Mouse (Mus musculus) liver, postnatal 0 days (tissue): ENCODE measurements around the gene Prickle4. TPM values are rescaled to one million over a fixed set of nuclear protein-coding genes. Genes with fewer than 3 reads are reported as not detected.

Experiments used
- ATAC-seq: fragments of 200-750 bp; cut with Nextera tagmentation; 2 replicates; pipeline ENCODE4 v1.8.0; 2017; ENCODE audit warnings: mild to moderate bottlenecking, moderate library complexity
- DNase-seq: peaks from one replicate; pipeline ENCODE4 v3.0.0-alpha.2; 2016
- H3K27ac ChIP-seq: fragments of 300-500 bp; sonication (generic); 2 replicates; pipeline ENCODE4 v1.5.1; 2014; ENCODE audit warnings: antibody characterized with exemption, moderate library complexity, mild to moderate bottlenecking, low read depth
- H3K27me3 ChIP-seq: fragments of 300-500 bp; sonication (generic); 2 replicates; pipeline ENCODE4 v1.6.1; 2014; ENCODE audit warnings: low read length, control low read depth, mixed read lengths; ENCODE audit not compliant: insufficient read depth
- H3K36me3 ChIP-seq: fragments of 300-500 bp; sonication (generic); replicated peaks from 2 replicates; pipeline ENCODE4 v1.6.1; 2014; ENCODE audit warnings: mild to moderate bottlenecking, control low read depth, low read length, moderate library complexity, mixed read lengths; ENCODE audit not compliant: insufficient read depth
- H3K4me1 ChIP-seq: fragments of 300-500 bp; sonication (generic); 2 replicates; pipeline ENCODE4 v1.6.1; 2014; ENCODE audit warnings: antibody characterized with exemption, mild to moderate bottlenecking, control low read depth; ENCODE audit not compliant: insufficient read depth
- H3K4me2 ChIP-seq: fragments of 300-500 bp; sonication (generic); 2 replicates; pipeline ENCODE4 v1.6.1; 2014; ENCODE audit warnings: low read depth, mild to moderate bottlenecking, low read length, moderate library complexity, mixed read lengths
- H3K4me3 ChIP-seq: fragments of 300-500 bp; sonication (generic); 2 replicates; pipeline ENCODE4 v1.5.1; 2014; ENCODE audit warnings: low read depth, low read length
- H3K9ac ChIP-seq: fragments of 300-500 bp; sonication (generic); replicated peaks from 2 replicates; pipeline ENCODE4 v1.6.1; 2014; ENCODE audit warnings: mild to moderate bottlenecking, moderate library complexity
- H3K9me3 ChIP-seq: fragments of 300-500 bp; sonication (generic); 2 replicates; pipeline ENCODE4 v1.6.1; 2016; ENCODE audit warnings: mild to moderate bottlenecking, control low read depth, low read length, mixed read lengths
- CTCF ChIP-seq: sonication (generic); IDR thresholded peaks from 2 replicates; pipeline ENCODE4 v1.5.1; 2016; ENCODE audit warnings: antibody characterized with exemption, low read depth
- EP300 ChIP-seq: IDR thresholded peaks from 2 replicates; pipeline ENCODE4 v1.6.1; 2016; ENCODE audit warnings: antibody characterized with exemption, low read depth, mild to moderate bottlenecking
- WGBS: fragments of 180-500 bp; shearing (Covaris S2); extraction: QIAGEN DNeasy Blood & Tissue Kit; methylation state at CpG from one replicate; pipeline ENCODE4 v1.1.7; 2014; ENCODE audit not compliant: insufficient replicate concordance; 5-methylcytosine and 5-hydroxymethylcytosine counted together
- polyA plus RNA-seq: library from polyadenylated mRNA; unstranded; fragments of >200 nt; fragmentation: Nextera tagmentation; extraction: Ambion mirVana; gene quantifications from 2 replicates; pipeline ENCODE4 v1.2.1, GENCODE M21; 2015

The Prickle4 gene
- polyA plus RNA-seq, 1 experiment from 2014 or later, result 0.25 TPM

GRCm38 (mm10) chr17:47726566-47726965 is 32.0 kb upstream of the Prickle4 start, which contains the start of gene Pgc:
Pgc (plus strand) TSS chr17:47726842.
- TF ChIP-seq CTCF, result no peak
- no peak for TF ChIP-seq EP300
- Histone ChIP-seq H3K4me1 (no peaks in the 10 kb centered on the region), H3K27me3 (no peaks in the 10 kb centered on the region), H3K36me3 (no peaks in the 10 kb centered on the region), H3K27ac (no peak within 1 kb of the TSS), H3K9me3 (no peaks in the 10 kb centered on the region), H3K4me3 (no peak within 1 kb of the TSS), H3K9ac (no peak within 1 kb of the TSS), H3K4me2 (no peak within 1 kb of the TSS)
- 73% methylated on average over 11 of the region's 11 CpGs for WGBS
- ATAC-seq, result no peak
- no peak for DNase-seq

- H3K9me3 ChIP-seq, result no peaks in the 10 kb centered on the region
- no peak overlapping the region for H3K4me3 ChIP-seq
- TF ChIP-seq EP300, result no peak
- TF ChIP-seq CTCF, result no peak
- H3K27ac ChIP-seq, result no peak overlapping the region
- H3K4me1 ChIP-seq, result no peaks in the 10 kb centered on the region
- H3K36me3 ChIP-seq, result no peaks in the 10 kb centered on the region
- ATAC-seq, result no peak
- no peak for DNase-seq
- H3K9ac ChIP-seq, result no peak overlapping the region; the same call in 1 of the 2 replicates
- 42% methylated on average over 4 of the region's 4 CpGs for WGBS
- H3K27me3 ChIP-seq, result no peaks in the 10 kb centered on the region
- no peak overlapping the region for H3K4me2 ChIP-seq
Observed at GRCm38 (mm10) chr17:47721183-47721582, 26.6 kb upstream of the Prickle4 start.

DNA sequence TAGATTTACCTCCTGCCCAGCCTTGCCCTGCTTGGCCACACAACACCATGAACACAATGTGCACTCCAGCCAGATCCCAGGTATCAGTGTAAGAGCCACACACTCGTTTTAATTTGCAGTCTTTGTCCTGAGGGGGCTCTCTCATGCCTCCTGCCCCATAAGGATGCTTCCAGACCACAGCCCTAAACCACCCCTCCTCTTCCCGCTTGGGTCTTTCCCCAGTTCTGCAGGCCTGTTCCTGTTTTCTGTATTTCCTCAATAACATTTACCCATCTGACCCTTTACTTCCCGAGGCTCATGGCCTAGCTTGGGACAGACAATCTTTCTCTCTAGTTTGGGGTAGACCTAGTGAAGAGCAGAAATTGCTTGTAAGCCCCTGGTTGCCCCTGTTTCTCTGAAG is 20.5 kb upstream of the Prickle4 start:
- H3K4me1 ChIP-seq, result no peaks in the 10 kb centered on the region
- no peaks in the 10 kb centered on the region for H3K27me3 ChIP-seq
- H3K27ac ChIP-seq, result no peak overlapping the region
- TF ChIP-seq EP300 (no peak), CTCF (no peak)
- H3K9ac ChIP-seq, result no peak overlapping the region
- DNase-seq, result no peak
- 18% methylated on average over 3 of the region's 3 CpGs for WGBS
- no peak overlapping the region for H3K4me3 ChIP-seq
- no peak for ATAC-seq
- no peak overlapping the region for H3K4me2 ChIP-seq
- no peaks in the 10 kb centered on the region for H3K9me3 ChIP-seq
- no peaks in the 10 kb centered on the region for H3K36me3 ChIP-seq

GRCm38 (mm10) chr17:47712889-47713571 is 18.5 kb upstream of the Prickle4 start:
- 73% methylated on average over 9 of the region's 22 CpGs for WGBS
- H3K9me3 ChIP-seq, result no peaks in the 10 kb centered on the region
- no peak overlapping the region for H3K27ac ChIP-seq
- no peak for DNase-seq
- TF ChIP-seq CTCF (no peak), EP300 (no peak)
- no peak overlapping the region for H3K4me2 ChIP-seq
- H3K4me3 ChIP-seq, result no peak overlapping the region
- no peaks in the 10 kb centered on the region for H3K27me3 ChIP-seq
- H3K9ac ChIP-seq, result no peak overlapping the region
- H3K36me3 ChIP-seq, result no peaks in the 10 kb centered on the region
- ATAC-seq, result no peak
- H3K4me1 ChIP-seq, result no peaks in the 10 kb centered on the region

GRCm38 (mm10) chr17:47711883-47712282 is 17.3 kb upstream of the Prickle4 start:
- Histone ChIP-seq H3K4me1 (no peaks in the 10 kb centered on the region), H3K4me3 (no peak overlapping the region), H3K9ac (no peak overlapping the region), H3K9me3 (no peaks in the 10 kb centered on the region), H3K36me3 (no peaks in the 10 kb centered on the region), H3K27me3 (no peaks in the 10 kb centered on the region), H3K27ac (no peak overlapping the region), H3K4me2 (no peak overlapping the region)
- DNase-seq, result no peak
- WGBS, result 36% methylated on average over 6 of the region's 6 CpGs
- no peak for ATAC-seq
- TF ChIP-seq CTCF, result no peak

DNA sequence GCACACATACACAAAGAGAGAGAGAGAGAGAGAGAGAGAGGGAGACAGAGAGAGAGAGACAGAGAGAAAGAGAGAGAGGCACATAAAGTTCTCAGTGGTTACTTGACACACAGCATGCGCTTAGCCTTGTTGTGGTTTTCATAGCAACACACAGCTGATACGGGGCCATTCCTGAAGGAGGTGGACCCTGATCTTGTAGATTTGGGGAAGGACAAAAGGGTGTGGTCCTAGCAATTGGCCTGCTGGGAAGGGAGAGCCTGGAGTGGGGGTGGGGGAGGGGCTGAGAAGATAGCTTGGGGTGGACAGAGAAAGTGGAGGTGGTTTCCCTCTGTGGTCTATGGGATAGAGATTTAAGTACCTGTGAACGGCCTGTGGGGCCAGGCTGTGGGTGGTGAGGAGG is 15.5 kb upstream of the Prickle4 start:
- Histone ChIP-seq H3K27ac (no peak overlapping the region), H3K4me2 (no peak overlapping the region), H3K27me3 (no peaks in the 10 kb centered on the region), H3K36me3 (no peaks in the 10 kb centered on the region), H3K4me3 (no peak overlapping the region), H3K4me1 (no peaks in the 10 kb centered on the region), H3K9ac (no peak overlapping the region), H3K9me3 (no peaks in the 10 kb centered on the region)
- 42% methylated on average over 3 of the region's 3 CpGs for WGBS
- DNase-seq, result no peak
- no peak for TF ChIP-seq EP300
- TF ChIP-seq CTCF, result no peak
- no peak for ATAC-seq
